Mouse (Mus musculus) midbrain, embryonic 12.5 days (tissue): ENCODE measurements around the gene Ube2l6. TPM values are rescaled to one million over a fixed set of nuclear protein-coding genes. Genes with fewer than 3 reads are reported as not detected.
"Not testable (repeated sequence)": the region's sequence is repeated elsewhere in the genome, so short reads cannot be mapped to it uniquely, and the experiment has no call there.

Experiments
- ATAC-seq: fragments of 200-750 bp; cut with Nextera tagmentation; 2 replicates; pipeline ENCODE4 v1.8.0; 2017; ENCODE audit warnings: low read depth, moderate TSS enrichment, moderate library complexity; ENCODE audit not compliant: low FRiP score
- H3K27ac ChIP-seq: fragments of 300-500 bp; sonication (generic); replicated peaks from 2 replicates; pipeline ENCODE4 v1.5.1; 2016; ENCODE audit warnings: mild to moderate bottlenecking
- H3K27me3 ChIP-seq: fragments of 300-500 bp; sonication (generic); 2 replicates; pipeline ENCODE4 v1.6.1; 2016; ENCODE audit warnings: mild to moderate bottlenecking
- H3K36me3 ChIP-seq: fragments of 300-500 bp; sonication (generic); 2 replicates; pipeline ENCODE4 v1.6.1; 2016
- H3K4me1 ChIP-seq: fragments of 300-500 bp; sonication (generic); 2 replicates; pipeline ENCODE4 v1.6.1; 2016
- H3K4me2 ChIP-seq: fragments of 300-500 bp; sonication (generic); replicated peaks from 2 replicates; pipeline ENCODE4 v1.6.1; 2016; ENCODE audit warnings: mild to moderate bottlenecking, moderate library complexity
- H3K4me3 ChIP-seq: fragments of 300-500 bp; sonication (generic); 2 replicates; pipeline ENCODE4 v1.5.1; 2016; ENCODE audit warnings: mild to moderate bottlenecking
- H3K9ac ChIP-seq: fragments of 300-500 bp; sonication (generic); replicated peaks from 2 replicates; pipeline ENCODE4 v1.6.1; 2016; ENCODE audit warnings: mild to moderate bottlenecking, moderate library complexity
- H3K9me3 ChIP-seq: fragments of 300-500 bp; sonication (generic); 2 replicates; pipeline ENCODE4 v1.6.1; 2016; ENCODE audit warnings: mild to moderate bottlenecking
- WGBS: fragments of 180-500 bp; shearing (Covaris S2); methylation state at CpG from one replicate; pipeline ENCODE4 v1.1.7; 2016; 5-methylcytosine and 5-hydroxymethylcytosine counted together
- polyA plus RNA-seq: library from polyadenylated mRNA; unstranded; fragments of >200 nt; fragmentation: Nextera tagmentation; extraction: Ambion mirVana; gene quantifications from 2 replicates; pipeline ENCODE4 v1.2.1, GENCODE M21; 2016

The Ube2l6 gene
- polyA plus RNA-seq, 1 experiment from 2014 or later = 31.2 TPM

DNA sequence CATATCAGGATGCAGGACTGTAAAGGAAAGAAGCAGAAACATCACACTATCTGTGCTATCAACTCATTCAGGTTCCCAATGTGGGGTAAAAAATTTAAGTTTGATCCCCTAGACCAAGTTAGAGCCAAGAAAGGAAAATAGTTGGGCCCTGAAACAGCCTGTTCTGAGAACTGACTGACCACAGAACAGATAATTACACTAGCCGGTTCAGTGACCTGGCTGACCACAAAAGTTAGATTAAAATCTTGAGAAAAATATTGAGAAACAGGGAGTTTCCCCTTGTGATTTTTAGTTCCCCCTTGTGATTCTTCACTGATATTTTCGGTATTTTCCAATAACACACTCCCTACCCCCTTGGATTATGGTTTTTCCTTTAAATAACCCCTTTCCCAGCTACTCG is 4.8 kb upstream of the Ube2l6 start:
- Histone ChIP-seq H3K9ac (no peak overlapping the region), H3K9me3 (peaks cover 10% of the 10 kb centered on the region), H3K27me3 (no peaks in the 10 kb centered on the region), H3K36me3 (no peaks in the 10 kb centered on the region), H3K4me2 (no peak overlapping the region), H3K27ac (no peak overlapping the region), H3K4me3 (no peak overlapping the region), H3K4me1 (no peaks in the 10 kb centered on the region)
- 86% methylated on average over 3 of the region's 3 CpGs for WGBS
- ATAC-seq = no peak

DNA sequence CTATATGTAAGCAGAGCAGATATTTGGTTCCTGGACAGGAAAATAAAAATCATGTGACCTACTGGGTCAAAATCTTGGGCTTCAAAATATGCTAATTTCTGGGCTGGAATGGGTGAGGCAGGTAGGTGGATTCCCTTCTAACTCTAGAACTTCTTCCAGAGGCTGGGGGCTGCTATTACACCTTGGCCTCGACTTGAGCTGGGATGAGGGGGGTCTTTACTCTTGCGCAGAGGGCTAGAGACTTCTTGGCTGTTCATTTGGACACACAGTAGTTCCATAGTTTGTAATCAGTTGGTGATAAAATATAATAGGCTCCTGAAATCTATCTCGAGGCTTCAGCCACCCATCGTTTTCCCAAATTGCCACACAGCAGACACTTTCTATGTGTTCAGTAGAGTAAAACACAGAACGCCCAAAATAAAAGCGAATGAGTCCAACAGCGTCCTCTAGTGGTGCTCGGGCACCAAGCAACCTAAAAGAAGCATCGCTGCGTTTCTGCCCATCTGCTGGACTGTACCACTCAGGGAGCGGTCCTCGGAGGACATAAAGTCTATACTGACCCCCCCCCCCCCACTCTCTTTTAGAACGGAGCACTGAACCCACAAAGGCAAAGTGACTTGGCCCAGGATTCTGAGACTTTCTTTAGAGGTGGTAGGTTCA is 665 bp upstream of the Ube2l6 start:
- ATAC-seq = peak; percentile 78
- Histone ChIP-seq H3K27ac (peak overlapping the region; percentile 39; the same call in 1 of the 2 replicates), H3K4me3 (peak overlapping the region; percentile 61), H3K36me3 (no peaks in the 10 kb centered on the region), H3K4me2 (peak overlapping the region; percentile 98), H3K27me3 (no peaks in the 10 kb centered on the region), H3K4me1 (no peaks in the 10 kb centered on the region), H3K9me3 (peaks cover 10% of the 10 kb centered on the region), H3K9ac (peak overlapping the region; percentile 61; the same call in 1 of the 2 replicates)
- WGBS = 10% methylated on average over 13 of the region's 13 CpGs

DNA sequence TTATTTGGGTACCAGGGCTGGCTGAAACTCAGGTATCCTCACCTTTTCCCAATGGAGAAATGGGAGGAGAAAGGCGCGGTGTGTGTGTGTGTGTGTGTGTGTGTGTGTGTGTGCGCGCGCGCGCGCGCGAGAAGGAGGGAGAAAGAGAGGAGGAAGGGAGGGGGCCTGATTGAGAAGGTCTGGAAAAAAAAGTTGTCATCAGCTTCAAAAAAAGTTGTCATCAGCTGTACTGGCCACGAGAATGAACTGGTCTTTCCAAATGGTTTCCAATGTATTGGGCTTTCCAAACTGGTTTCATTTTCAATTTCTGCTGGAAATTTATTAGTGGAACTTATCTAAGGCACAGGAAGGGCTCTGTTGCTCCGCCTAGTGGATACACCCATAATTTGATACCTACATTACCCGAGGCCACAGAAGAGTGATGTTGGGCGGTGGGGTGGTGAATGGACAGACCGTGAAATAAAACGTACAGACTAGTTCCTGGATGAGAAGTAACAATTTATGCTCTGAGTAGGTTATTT is 473 bp downstream of the Ube2l6 start:
- H3K27me3 ChIP-seq = no peaks in the 10 kb centered on the region
- peak overlapping the region; percentile 39; the same call in 1 of the 2 replicates for H3K27ac ChIP-seq
- peak overlapping the region; percentile 61 for H3K9ac ChIP-seq
- H3K36me3 ChIP-seq = no peaks in the 10 kb centered on the region
- peak overlapping the region; percentile 98 for H3K4me2 ChIP-seq
- peak overlapping the region; percentile 61 for H3K4me3 ChIP-seq
- no peaks in the 10 kb centered on the region for H3K4me1 ChIP-seq
- peaks cover 10% of the 10 kb centered on the region for H3K9me3 ChIP-seq
- 2% methylated on average over 16 of the region's 16 CpGs for WGBS
- peak; percentile 58 for ATAC-seq

DNA sequence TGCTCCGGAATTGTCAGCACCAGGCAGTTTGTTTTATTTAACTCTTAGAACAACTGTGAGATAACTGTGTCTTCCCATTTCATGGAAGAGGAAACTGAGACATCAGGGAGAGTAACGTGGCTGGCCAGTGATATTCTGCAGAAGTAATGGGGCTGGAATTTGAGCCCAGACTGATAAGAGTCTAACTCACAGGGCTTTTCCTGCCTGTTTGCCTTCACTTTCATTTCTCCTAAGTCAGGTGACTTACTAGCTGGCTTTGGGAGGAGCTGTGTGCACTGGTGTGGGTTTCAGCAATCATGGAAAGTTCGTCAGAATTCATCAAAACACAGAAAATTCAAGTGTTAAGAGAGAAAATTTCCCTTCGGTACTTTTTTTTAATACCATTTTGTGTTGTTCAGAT is 1.7 kb downstream of the Ube2l6 start:
- H3K4me2 ChIP-seq = no peak overlapping the region
- H3K4me3 ChIP-seq = no peak overlapping the region
- WGBS = 84% methylated on average over 4 of the region's 4 CpGs

DNA sequence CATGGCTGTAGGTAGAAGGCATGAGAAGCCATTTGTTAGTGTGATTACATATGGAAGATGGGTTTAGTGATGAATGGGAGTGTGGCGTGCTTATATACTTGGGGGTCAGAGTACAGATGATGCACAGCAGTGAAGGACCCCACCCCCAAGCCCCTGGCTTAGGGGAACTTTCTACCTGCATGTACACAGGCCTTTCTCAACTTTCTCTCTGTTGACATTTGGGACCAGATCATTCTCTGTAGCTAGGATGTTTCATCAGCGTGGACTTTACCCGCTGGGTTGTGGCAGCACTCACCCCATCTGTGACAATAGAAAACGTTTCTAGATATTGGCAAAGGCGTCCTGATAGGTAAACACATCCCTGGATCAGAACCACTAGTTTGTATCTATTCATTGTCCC is 2.6 kb downstream of the Ube2l6 start:
- H3K9me3 ChIP-seq, H3K27ac ChIP-seq, ATAC-seq, H3K27me3 ChIP-seq, H3K36me3 ChIP-seq, H3K4me3 ChIP-seq, H3K4me2 ChIP-seq, H3K4me1 ChIP-seq, H3K9ac ChIP-seq: not testable (repeated sequence)
- 85% methylated on average over 5 of the region's 5 CpGs for WGBS

More for the DNA sequence above, 1.7 kb downstream of the Ube2l6 start:
- Histone ChIP-seq H3K27ac (no peak overlapping the region), H3K4me1 (no peaks in the 10 kb centered on the region), H3K9me3 (no peaks in the 10 kb centered on the region), H3K9ac (no peak overlapping the region), H3K27me3 (no peaks in the 10 kb centered on the region), H3K36me3 (no peaks in the 10 kb centered on the region)
- no peak for ATAC-seq

DNA sequence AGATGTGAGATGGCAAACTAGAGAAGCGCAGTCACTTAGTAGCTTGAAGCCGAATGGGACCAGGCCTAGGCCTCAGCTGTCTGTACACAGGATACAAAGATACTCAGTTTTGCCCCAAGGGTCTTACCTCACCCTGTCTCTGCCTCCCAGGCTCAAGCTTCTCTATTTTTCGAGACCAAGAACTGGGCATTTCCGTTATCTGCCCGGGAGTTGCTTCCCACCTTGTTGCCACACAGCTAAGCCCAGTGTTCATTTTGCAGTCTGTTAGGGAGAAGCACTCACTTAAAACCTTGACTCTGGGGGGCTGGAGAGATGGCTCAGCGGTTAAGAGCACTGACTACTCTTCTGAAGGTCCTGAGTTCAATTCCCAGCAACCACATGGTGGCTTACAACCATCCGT is 5.3 kb downstream of the Ube2l6 start:
- H3K4me3 ChIP-seq = no peak overlapping the region
- ATAC-seq = no peak
- H3K4me1 ChIP-seq = no peaks in the 10 kb centered on the region
- no peaks in the 10 kb centered on the region for H3K36me3 ChIP-seq
- 92% methylated on average over 7 of the region's 7 CpGs for WGBS
- H3K9ac ChIP-seq = no peak overlapping the region
- no peaks in the 10 kb centered on the region for H3K27me3 ChIP-seq
- no peaks in the 10 kb centered on the region for H3K9me3 ChIP-seq
- no peak overlapping the region for H3K4me2 ChIP-seq
- no peak overlapping the region for H3K27ac ChIP-seq

DNA sequence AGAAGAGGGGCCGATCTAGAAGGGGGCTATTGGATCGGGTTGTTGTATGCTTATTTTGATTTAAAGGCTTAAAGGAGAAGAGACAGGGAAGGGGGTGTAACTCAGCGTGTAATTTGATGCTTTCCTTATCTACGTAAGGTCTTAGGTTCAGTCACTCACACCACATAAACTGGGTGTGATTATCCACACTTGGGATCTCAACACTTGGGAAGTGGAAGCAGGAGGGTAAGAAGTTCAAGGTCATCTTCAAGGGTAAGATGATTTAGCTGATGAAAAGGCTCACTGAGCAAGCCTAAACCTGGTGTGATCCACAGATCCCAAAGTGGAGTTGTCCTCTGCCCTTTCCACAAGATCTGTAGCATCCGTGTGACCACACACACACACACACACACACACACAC is 7.9 kb downstream of the Ube2l6 start:
- no peaks in the 10 kb centered on the region for H3K27me3 ChIP-seq

DNA sequence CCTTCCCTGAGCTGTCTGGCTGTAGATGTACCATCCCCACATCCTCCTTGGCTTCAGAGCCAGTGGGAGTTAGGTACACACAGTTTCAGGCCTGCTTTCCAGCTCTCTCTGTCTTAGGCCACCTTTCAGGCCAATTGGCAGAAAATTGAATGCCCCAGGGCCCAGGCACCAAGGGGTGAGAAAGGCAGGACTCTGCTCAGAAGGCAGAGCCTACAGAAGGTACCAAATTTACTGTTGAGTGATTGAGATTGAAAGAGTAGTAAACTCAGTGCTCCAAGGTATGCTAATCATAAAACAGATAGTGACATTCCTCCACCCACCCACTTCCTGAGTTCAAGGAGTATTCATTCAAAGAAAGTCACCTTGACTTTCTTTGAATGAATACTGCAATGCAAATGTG is 10.7 kb downstream of the Ube2l6 start:
- no peak overlapping the region for H3K27ac ChIP-seq
- no peaks in the 10 kb centered on the region for H3K9me3 ChIP-seq
- H3K36me3 ChIP-seq = no peaks in the 10 kb centered on the region
- H3K4me3 ChIP-seq = no peak overlapping the region
- no peak overlapping the region for H3K4me2 ChIP-seq
- no peak overlapping the region for H3K9ac ChIP-seq
- no peak for ATAC-seq
- peaks cover 4% of the 10 kb centered on the region; the same call in 1 of the 2 replicates for H3K4me1 ChIP-seq
- no peaks in the 10 kb centered on the region for H3K27me3 ChIP-seq

More for the DNA sequence above, 7.9 kb downstream of the Ube2l6 start:
- no peak overlapping the region for H3K27ac ChIP-seq
- no peaks in the 10 kb centered on the region for H3K9me3 ChIP-seq
- H3K4me2 ChIP-seq = no peak overlapping the region
- H3K36me3 ChIP-seq = no peaks in the 10 kb centered on the region
- peaks cover 4% of the 10 kb centered on the region; the same call in 1 of the 2 replicates for H3K4me1 ChIP-seq
- no peak for ATAC-seq
- no peak overlapping the region for H3K4me3 ChIP-seq
- no peak overlapping the region for H3K9ac ChIP-seq
- 66% methylated on average over 5 of the region's 5 CpGs for WGBS

DNA sequence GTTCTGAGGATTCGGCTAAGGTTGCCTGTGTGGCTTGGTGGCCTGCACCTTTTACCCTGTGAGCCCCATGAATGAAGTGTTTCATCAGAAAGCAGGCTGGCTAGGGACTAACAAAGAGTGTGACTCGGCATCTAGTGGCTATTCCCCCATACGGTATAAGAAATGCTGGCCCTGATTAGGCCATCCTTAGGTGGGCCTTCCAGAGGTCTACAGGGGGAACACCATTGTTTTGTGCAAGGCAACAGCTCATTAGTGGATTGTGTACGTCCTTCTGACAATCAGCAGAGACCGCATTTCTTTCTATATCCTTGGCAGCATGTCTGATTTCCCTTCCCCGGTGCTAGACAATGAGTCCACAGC is 11.9 kb downstream of the Ube2l6 start:
- H3K36me3 ChIP-seq = no peaks in the 10 kb centered on the region
- peaks cover 4% of the 10 kb centered on the region; the same call in 1 of the 2 replicates for H3K4me1 ChIP-seq
- no peak overlapping the region for H3K27ac ChIP-seq
- ATAC-seq = no peak; the same call in 1 of the 2 replicates
- 79% methylated on average over 6 of the region's 6 CpGs for WGBS
- H3K4me3 ChIP-seq = no peak overlapping the region
- H3K27me3 ChIP-seq = no peaks in the 10 kb centered on the region
- no peak overlapping the region for H3K4me2 ChIP-seq
- H3K9ac ChIP-seq = no peak overlapping the region
- H3K9me3 ChIP-seq = no peaks in the 10 kb centered on the region

DNA sequence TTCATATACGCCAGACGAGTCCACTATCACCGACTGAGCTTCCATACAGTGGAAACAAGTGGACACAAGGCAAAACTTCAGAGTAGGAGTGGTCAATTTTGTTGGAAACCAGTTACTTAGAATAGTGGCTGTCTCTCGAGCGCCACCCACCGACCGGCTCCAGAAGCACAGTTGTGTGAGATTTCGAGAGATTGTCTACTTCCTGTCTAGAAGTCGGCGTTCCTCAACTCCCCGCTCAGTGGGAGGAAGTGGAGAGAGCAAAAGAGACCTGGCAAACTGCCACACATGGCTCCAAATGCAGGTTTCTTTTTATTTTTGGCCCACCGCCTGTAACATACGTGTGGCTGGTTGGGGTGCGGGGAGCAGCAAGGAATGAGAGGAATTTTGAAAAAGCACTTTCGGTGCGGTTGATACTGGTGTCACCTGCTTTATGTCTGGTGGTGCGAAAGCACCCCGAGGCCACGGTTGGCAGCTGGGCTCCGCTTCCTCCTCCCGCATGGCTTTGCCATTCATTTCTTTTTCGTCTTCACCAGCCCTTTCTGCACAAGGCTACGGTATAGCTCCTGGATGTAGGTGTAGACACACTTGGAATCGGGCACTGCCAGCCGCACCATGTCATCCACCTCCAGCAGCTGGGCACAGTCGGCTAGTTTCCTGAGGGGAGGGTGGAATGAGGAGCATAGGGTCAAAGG is 12.4 kb downstream of the Ube2l6 start:
- H3K36me3 ChIP-seq = no peaks in the 10 kb centered on the region
- H3K27ac ChIP-seq = no peak overlapping the region
- peaks cover 4% of the 10 kb centered on the region; the same call in 1 of the 2 replicates for H3K4me1 ChIP-seq
- H3K9ac ChIP-seq = peak overlapping the region; percentile 6; the same call in 1 of the 2 replicates
- ATAC-seq = peak; percentile 63
- H3K9me3 ChIP-seq = no peaks in the 10 kb centered on the region
- 41% methylated on average over 26 of the region's 26 CpGs for WGBS
- H3K27me3 ChIP-seq = no peaks in the 10 kb centered on the region
- H3K4me2 ChIP-seq = peak overlapping the region; percentile 42
- 0 out of 2 replicates have a peak overlapping the region, but pooled peaks have one; percentile 21 for H3K4me3 ChIP-seq

DNA sequence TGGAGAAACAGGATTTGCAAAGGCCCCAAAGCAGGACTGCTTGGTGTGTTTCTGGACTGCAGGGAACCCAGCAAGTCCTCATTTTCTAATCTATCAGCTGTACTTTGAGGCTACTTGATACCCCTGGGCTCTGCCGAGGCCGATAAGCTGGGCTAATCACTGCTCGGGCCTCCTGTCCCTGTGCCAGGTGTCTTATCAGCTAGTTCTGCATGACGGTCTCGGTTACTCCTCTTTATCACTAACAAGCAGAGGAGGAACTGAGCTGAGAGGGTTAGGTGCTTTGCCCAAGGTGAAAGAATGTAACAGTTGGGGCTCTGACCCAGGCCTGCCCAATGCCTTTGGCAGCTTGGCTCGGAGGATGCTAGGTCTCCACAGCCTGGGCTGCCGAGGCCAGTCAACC is 13.3 kb downstream of the Ube2l6 start:
- no peak; the same call in 1 of the 2 replicates for ATAC-seq
- 88% methylated on average over 7 of the region's 7 CpGs for WGBS
- Histone ChIP-seq H3K9ac (no peak overlapping the region), H3K4me3 (no peak overlapping the region), H3K27me3 (no peaks in the 10 kb centered on the region), H3K4me2 (no peak overlapping the region), H3K9me3 (no peaks in the 10 kb centered on the region), H3K27ac (no peak overlapping the region), H3K36me3 (no peaks in the 10 kb centered on the region), H3K4me1 (peaks cover 4% of the 10 kb centered on the region; the same call in 1 of the 2 replicates)

DNA sequence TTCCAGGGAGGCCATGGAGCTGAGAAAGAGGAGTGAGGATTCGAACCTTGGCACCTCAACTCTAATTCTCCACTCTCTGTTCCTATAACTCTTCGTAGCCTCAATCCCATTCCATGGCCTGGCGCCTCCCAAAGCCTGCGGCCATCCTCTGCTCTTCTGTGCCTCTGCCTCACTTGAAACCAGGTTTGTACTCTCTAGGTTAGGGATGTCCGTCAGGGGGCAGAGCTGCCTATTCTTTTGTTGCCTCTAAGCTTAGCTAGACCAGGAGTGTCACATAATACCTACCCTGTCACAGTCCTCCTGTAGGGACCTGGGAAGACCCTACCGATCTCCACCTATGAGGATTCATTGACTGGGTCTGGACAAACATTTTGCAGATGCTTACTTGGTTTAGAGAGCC is 14.0 kb downstream of the Ube2l6 start:
- Histone ChIP-seq H3K4me2 (no peak overlapping the region), H3K9ac (no peak overlapping the region), H3K4me3 (no peak overlapping the region), H3K4me1 (peaks cover 4% of the 10 kb centered on the region; the same call in 1 of the 2 replicates), H3K9me3 (no peaks in the 10 kb centered on the region), H3K27me3 (no peaks in the 10 kb centered on the region), H3K27ac (no peak overlapping the region), H3K36me3 (no peaks in the 10 kb centered on the region)
- no peak for ATAC-seq
- 77% methylated on average over 6 of the region's 6 CpGs for WGBS
